Mouse (Mus musculus) CH12.LX (cell line): ENCODE measurements around the gene Acsbg2. TPM values are rescaled to one million over a fixed set of nuclear protein-coding genes. Genes with fewer than 3 reads are reported as not detected.

ENCODE experiments used
- DNase-seq: peaks from one replicate; pipeline ENCODE4 v3.0.0-alpha.2; 2013; ENCODE audit errors: extremely low read depth
- H3K27ac ChIP-seq: 2 replicates; pipeline ENCODE4 v1.5.1; 2012; ENCODE audit warnings: low read depth, mild to moderate bottlenecking, control low read depth, moderate library complexity; ENCODE audit not compliant: insufficient read depth
- H3K27me3 ChIP-seq: replicated peaks from 2 replicates; pipeline ENCODE3; 2012; ENCODE audit warnings: inconsistent platforms
- H3K36me3 ChIP-seq, 2 experiments: replicated peaks in 1 of 2; 2 replicates each; pipeline versions ENCODE3 to v1.6.1; 2012; ENCODE audit warnings: inconsistent platforms in 1 of 2, low read length in 1 of 2, mild to moderate bottlenecking in 1 of 2, mixed read lengths in 1 of 2, moderate library complexity in 1 of 2; ENCODE audit not compliant: control insufficient read depth in 1 of 2, insufficient read depth in 1 of 2
- H3K4me1 ChIP-seq, 2 experiments: 2 replicates each; pipeline ENCODE4 v1.6.1; 2012; ENCODE audit warnings: inconsistent platforms in 1 of 2, moderate library complexity in 1 of 2; ENCODE audit not compliant: insufficient read depth in 2 of 2, control insufficient read depth in 1 of 2
- H3K4me2 ChIP-seq: 2 replicates; pipeline ENCODE4 v1.6.1; 2012; ENCODE audit warnings: low read depth, mild to moderate bottlenecking, control low read depth; ENCODE audit not compliant: poor library complexity, insufficient read depth, severe bottlenecking
- H3K4me3 ChIP-seq, 3 experiments: fragments of 150-350 bp in 1 of 3; sonication (generic) in 1 of 3; replicated peaks in 1 of 3; 2 replicates each; pipeline versions ENCODE3 to v1.5.1; 2011 to 2012; ENCODE audit warnings: low read depth in 2 of 3, low read length in 2 of 3, mild to moderate bottlenecking in 2 of 3, moderate library complexity in 2 of 3, control low read depth in 1 of 3, improper control_type of control experiment in 1 of 3, inconsistent platforms in 1 of 3, mixed read lengths in 1 of 3; ENCODE audit not compliant: poor library complexity in 1 of 3
- H3K79me2 ChIP-seq: replicated peaks from 2 replicates; pipeline ENCODE4 v1.6.1; 2012; ENCODE audit warnings: mild to moderate bottlenecking, moderate library complexity; ENCODE audit not compliant: control insufficient read depth, poor library complexity, insufficient read depth, severe bottlenecking; ENCODE audit errors: extremely low read depth
- H3K9ac ChIP-seq: 2 replicates; pipeline ENCODE4 v1.6.1; 2012; ENCODE audit warnings: low read depth, mild to moderate bottlenecking, control low read depth, moderate library complexity; ENCODE audit not compliant: insufficient read depth
- H3K9me3 ChIP-seq: replicated peaks from 2 replicates; pipeline ENCODE3; 2012; ENCODE audit warnings: low read length, inconsistent platforms, mixed read lengths
- BHLHE40 ChIP-seq: IDR thresholded peaks from 2 replicates; pipeline ENCODE4 v1.6.1; 2011; ENCODE audit warnings: mild to moderate bottlenecking, low read depth, low read length, improper control_type of control experiment
- CHD1 ChIP-seq: IDR thresholded peaks from 2 replicates; pipeline ENCODE4 v1.6.1; 2012; ENCODE audit warnings: low read depth, low read length, improper control_type of control experiment, inconsistent platforms
- CTCF ChIP-seq, 2 experiments: IDR thresholded peaks in 1 of 2; conservative IDR thresholded peaks in 1 of 2; 2 replicates each; pipeline ENCODE4 v1.5.1; 2011 to 2012; ENCODE audit warnings: low read depth in 2 of 2, low read length in 2 of 2, improper control_type of control experiment in 1 of 2, inconsistent platforms in 1 of 2, mild to moderate bottlenecking in 1 of 2, moderate library complexity in 1 of 2
- ELF1 ChIP-seq: IDR thresholded peaks from 2 replicates; pipeline ENCODE4 v1.6.1; 2014; ENCODE audit warnings: low read depth, mild to moderate bottlenecking, inconsistent platforms, low read length, improper control_type of control experiment
- EP300 ChIP-seq: IDR thresholded peaks from 2 replicates; pipeline ENCODE4 v1.6.1; 2011; ENCODE audit warnings: low read length, improper control_type of control experiment
- ETS1 ChIP-seq: conservative IDR thresholded peaks from 2 replicates; pipeline ENCODE4 v1.6.1; 2012; ENCODE audit warnings: low read depth, mild to moderate bottlenecking, inconsistent platforms, low read length, improper control_type of control experiment, moderate library complexity
- GABPA ChIP-seq: IDR thresholded peaks from 2 replicates; pipeline ENCODE4 v1.6.1; 2012; ENCODE audit warnings: low read depth, low read length, improper control_type of control experiment, inconsistent platforms; ENCODE audit not compliant: insufficient replicate concordance
- MAFK ChIP-seq: IDR thresholded peaks from 2 replicates; pipeline ENCODE4 v1.6.1; 2011; ENCODE audit warnings: low read length, improper control_type of control experiment; ENCODE audit not compliant: insufficient replicate concordance
- MAZ ChIP-seq: IDR thresholded peaks from 2 replicates; pipeline ENCODE4 v1.6.1; 2012; ENCODE audit warnings: low read depth, mild to moderate bottlenecking, inconsistent platforms, low read length, improper control_type of control experiment, moderate library complexity
- NRF1 ChIP-seq: IDR thresholded peaks from 2 replicates; pipeline ENCODE4 v1.6.1; 2014; ENCODE audit warnings: low read depth, mild to moderate bottlenecking, inconsistent platforms, low read length, improper control_type of control experiment, moderate library complexity
- POLR2A ChIP-seq: IDR thresholded peaks from 2 replicates; pipeline ENCODE4 v1.6.1; 2011; ENCODE audit warnings: low read depth, mild to moderate bottlenecking, improper control_type of control experiment, low read length
- POLR2AphosphoS2 ChIP-seq: IDR thresholded peaks from 2 replicates; pipeline ENCODE4 v1.6.1; 2011; ENCODE audit warnings: low read depth, low read length, improper control_type of control experiment
- RCOR1 ChIP-seq: conservative IDR thresholded peaks from 2 replicates; pipeline ENCODE4 v1.6.1; 2012; ENCODE audit warnings: low read depth, mild to moderate bottlenecking, inconsistent platforms, low read length, improper control_type of control experiment
- SIN3A ChIP-seq: IDR thresholded peaks from 2 replicates; pipeline ENCODE4 v1.6.1; 2012; ENCODE audit warnings: low read length, improper control_type of control experiment, inconsistent platforms
- SMC3 ChIP-seq: IDR thresholded peaks from 2 replicates; pipeline ENCODE4 v1.6.1; 2011; ENCODE audit warnings: low read depth, low read length, improper control_type of control experiment
- USF1 ChIP-seq: IDR thresholded peaks from 2 replicates; pipeline ENCODE4 v1.6.1; 2014; ENCODE audit warnings: low read depth, mild to moderate bottlenecking, inconsistent platforms, low read length, improper control_type of control experiment
- ZC3H11A ChIP-seq: IDR thresholded peaks from 2 replicates; pipeline ENCODE4 v1.6.1; 2012; ENCODE audit warnings: low read depth, mild to moderate bottlenecking, inconsistent platforms, low read length, improper control_type of control experiment
- ZMIZ1 ChIP-seq: IDR thresholded peaks from 2 replicates; pipeline ENCODE4 v1.6.1; 2012; ENCODE audit warnings: low read depth, mild to moderate bottlenecking, inconsistent platforms, low read length, improper control_type of control experiment
- dilution Hi-C: fragments of 300-500 bp; cut with MboI; formaldehyde crosslinking; loops from 2 replicates; pipeline ENCODE4 v1.14.3; 2020; ENCODE audit warnings: low sequenced_read_pairs; ENCODE audit not compliant: extremely low pct_unique_long_range_greater_than_20kb, extremely low pct_ligation_motif_present
- in situ Hi-C: fragments of 300-500 bp; cut with MboI; formaldehyde crosslinking; loops from 3 replicates; pipeline ENCODE4 v1.14.3; 2019; ENCODE audit warnings: low sequenced_read_pairs, low pct_ligation_motif_present, low pct_unique_long_range_greater_than_20kb, mixed read lengths
- polyA plus RNA-seq: library from polyadenylated mRNA; unstranded; fragments of >175 nt; gene quantifications from 2 replicates; pipeline ENCODE4 v1.2.1, GENCODE M21; 2012; ENCODE audit warnings: low read depth; ENCODE audit not compliant: insufficient read length
- total RNA-seq, 2 experiments: library from RNA; depleted of rRNA; stranded (reverse); fragments of 300-350 nt in 1 of 2; fragments of >200 nt in 1 of 2; gene quantifications; 2 replicates each; pipeline ENCODE4 v1.2.3; 2012 to 2014

Acsbg2 gene
- total and polyA plus RNA-seq, 3 experiments, result not detected

DNA sequence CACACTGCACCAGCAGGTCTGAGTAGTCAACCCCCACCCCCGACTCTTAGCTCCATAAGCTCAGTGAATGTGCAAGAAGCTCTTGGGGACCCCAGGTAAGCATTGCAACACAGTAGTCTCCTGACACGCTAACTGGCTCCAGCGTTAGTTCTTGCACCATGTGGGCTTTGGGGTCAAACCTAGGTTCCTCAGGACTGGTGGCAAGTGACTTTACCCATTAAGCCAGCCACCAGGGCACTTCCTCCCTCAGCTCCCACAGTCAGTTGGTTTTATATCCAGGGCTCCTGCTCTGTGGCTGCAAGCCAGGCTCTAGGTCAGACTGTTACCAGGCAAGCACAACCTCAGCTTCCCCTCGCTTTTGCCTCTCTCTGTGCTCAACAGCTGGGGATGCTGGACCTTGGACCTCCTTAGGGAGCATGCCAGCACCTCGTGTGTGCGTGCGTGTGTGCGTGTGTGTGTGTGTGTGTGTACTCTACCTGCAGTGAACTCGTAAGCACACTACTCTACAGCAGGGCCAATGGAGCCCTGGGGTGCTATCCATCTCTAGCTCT, 21.2 kb upstream of the Acsbg2 start:
- TF ChIP-seq CHD1 (no peak), CTCF (conservative IDR thresholded peaks at IDR 0.05 in 1 of 2, IDR thresholded peaks at IDR 0.05 in 1 of 2; ENCODE audit: low read depth in 2 of 2, low read length in 2 of 2) (no peak), BHLHE40 (no peak), POLR2AphosphoS2 (no peak), SMC3 (no peak), ELF1 (no peak), ZMIZ1 (no peak), USF1 (no peak), RCOR1 (no peak), MAZ (no peak), EP300 (no peak), POLR2A (no peak), ETS1 (no peak), ZC3H11A (no peak)
- H3K4me1 ChIP-seq, result peaks cover 0 to under 1% of the 10 kb centered on the region in 2 experiments; a peak in 1 of 4 replicates
- no peak for DNase-seq
- H3K27ac ChIP-seq, result no peak overlapping the region
- no peaks in the 10 kb centered on the region for H3K27me3 ChIP-seq
- in situ Hi-C loops, result no loop called here
- no peak overlapping the region for H3K4me3 ChIP-seq
- dilution Hi-C loops, result no loop called here
- H3K9ac ChIP-seq, result no peak overlapping the region
- no peaks in the 10 kb centered on the region for H3K9me3 ChIP-seq
- no peak overlapping the region for H3K4me2 ChIP-seq
- no peaks in the 10 kb centered on the region for H3K79me2 ChIP-seq
- peaks cover 73 to 98% of the 10 kb centered on the region in 2 experiments for H3K36me3 ChIP-seq

DNA sequence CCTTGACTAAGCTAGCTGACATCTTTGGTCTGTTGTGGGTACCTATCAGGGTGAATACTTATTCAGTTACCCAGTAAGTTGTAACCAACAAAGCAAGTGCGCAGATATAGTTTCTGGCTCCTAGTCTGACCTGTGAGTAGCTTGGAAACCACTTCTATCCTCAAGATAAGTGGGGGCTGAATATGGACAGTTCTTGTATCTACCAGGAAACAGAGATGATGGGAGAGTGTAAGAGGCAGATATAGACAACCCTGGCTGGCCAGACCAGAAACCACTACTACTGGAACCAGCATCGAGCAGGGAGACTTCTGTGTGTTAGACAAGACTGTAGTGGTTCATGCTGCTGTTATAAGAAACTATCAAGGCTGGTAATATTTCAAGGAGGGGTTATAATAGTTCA, 15.8 kb upstream of the Acsbg2 start:
- DNase-seq, result no peak
- TF ChIP-seq ETS1 (no peak), ELF1 (no peak), GABPA (no peak), ZC3H11A (no peak), NRF1 (no peak), CHD1 (no peak), SIN3A (no peak), MAFK (no peak)
- Histone ChIP-seq H3K4me3 (no peak overlapping the region), H3K4me2 (no peak overlapping the region), H3K36me3 (peaks cover 28 to 68% of the 10 kb centered on the region in 2 experiments), H3K27ac (no peak overlapping the region), H3K27me3 (no peaks in the 10 kb centered on the region), H3K9me3 (no peaks in the 10 kb centered on the region), H3K9ac (no peak overlapping the region), H3K79me2 (no peaks in the 10 kb centered on the region), H3K4me1 (peaks cover 0 to under 1% of the 10 kb centered on the region in 2 experiments; a peak in 1 of 4 replicates)
- in situ Hi-C loops, result loop anchor here (5.0 kb wide), 1 partner anchor 62 kb away; no protein-coding TSS in a partner anchor
- dilution Hi-C loops, result no loop called here
